Mouse (Mus musculus) embryo, embryonic 9.5 days (tissue): ENCODE measurements at regions not wholly inside any gene's neighbourhood (a gene's known extent, or its start where the extent isn't known, plus 50 kb on each side); places are given as distances from the start of the nearest gene placed in this dataset.

Source experiments
- DNase-seq: peaks from one replicate; pipeline ENCODE4 v3.0.0-alpha.2; 2017; ENCODE audit errors: extremely low spot score

GRCm38 (mm10) chr10:105125736-105126135 is 448.5 kb downstream of the Tmtc2 start:
- DNase-seq = no peak

GRCm38 (mm10) chr10:105120229-105120628 is 454.0 kb downstream of the Tmtc2 start:
- no peak for DNase-seq

- no peak for DNase-seq
These were observed 458.1 kb downstream of the Tmtc2 start for GRCm38 (mm10) chr10:105116138-105116537.

- DNase-seq = no peak
These were observed 459.3 kb downstream of the Tmtc2 start for GRCm38 (mm10) chr10:105114927-105115326.

GRCm38 (mm10) chr10:105110247-105110646 is 464.0 kb downstream of the Tmtc2 start:
- DNase-seq = peak; percentile 17

GRCm38 (mm10) chr10:105097045-105097331 is 477.3 kb downstream of the Tmtc2 start:
- no peak for DNase-seq

- no peak for DNase-seq
These were observed 477.8 kb downstream of the Tmtc2 start for GRCm38 (mm10) chr10:105096323-105097044.

- DNase-seq = no peak
These were observed 478.5 kb downstream of the Tmtc2 start for GRCm38 (mm10) chr10:105095800-105096199.

GRCm38 (mm10) chr10:105076892-105077291 is 497.4 kb downstream of the Tmtc2 start:
- DNase-seq = no peak

GRCm38 (mm10) chr10:105034711-105035386 is 539.4 kb downstream of the Tmtc2 start:
- no peak for DNase-seq

- no peak for DNase-seq
These were observed 553.7 kb downstream of the Tmtc2 start for GRCm38 (mm10) chr10:105020471-105021120.

- DNase-seq = no peak
These were observed 554.3 kb downstream of the Tmtc2 start for GRCm38 (mm10) chr10:105019774-105020470.
